Mouse (Mus musculus) limb, embryonic 10.5 days (tissue): ENCODE data around the gene Gm49673. TPM values are rescaled to one million over a fixed set of nuclear protein-coding genes. Genes with fewer than 3 reads are reported as not detected.
"Not testable (repeated sequence)": the region's sequence is repeated elsewhere in the genome, so short reads cannot be mapped to it uniquely, and the experiment has no call there.

ENCODE experiments used
- DNase-seq: peaks from one replicate; pipeline ENCODE4 v3.0.0-alpha.2; 2017; ENCODE audit warnings: low spot score
- H3K27ac ChIP-seq: fragments of 300-500 bp; sonication (generic); 2 replicates; pipeline ENCODE4 v1.5.1; 2016; ENCODE audit warnings: mild to moderate bottlenecking
- H3K27me3 ChIP-seq: fragments of 300-500 bp; sonication (generic); 2 replicates; pipeline ENCODE4 v1.6.1; 2016; ENCODE audit warnings: low read depth, mild to moderate bottlenecking; ENCODE audit not compliant: poor library complexity, severe bottlenecking
- H3K36me3 ChIP-seq: fragments of 300-500 bp; sonication (generic); 2 replicates; pipeline ENCODE4 v1.6.1; 2016; ENCODE audit warnings: mild to moderate bottlenecking, moderate library complexity
- H3K4me1 ChIP-seq: fragments of 300-500 bp; sonication (generic); 2 replicates; pipeline ENCODE4 v1.6.1; 2016
- H3K4me3 ChIP-seq: fragments of 300-500 bp; sonication (generic); 2 replicates; pipeline ENCODE4 v1.5.1; 2016; ENCODE audit warnings: mild to moderate bottlenecking, moderate library complexity
- H3K9me3 ChIP-seq: fragments of 300-500 bp; sonication (generic); replicated peaks from 2 replicates; pipeline ENCODE4 v1.6.1; 2016; ENCODE audit warnings: mild to moderate bottlenecking
- WGBS: fragments of 180-500 bp; shearing (Covaris S2); methylation state at CpG from one replicate; pipeline ENCODE4 v1.1.7; 2016; 5-methylcytosine and 5-hydroxymethylcytosine counted together
- polyA plus RNA-seq: library from polyadenylated mRNA; unstranded; fragments of >200 nt; fragmentation: Nextera tagmentation; extraction: Ambion mirVana; gene quantifications from 2 replicates; pipeline ENCODE4 v1.2.1, GENCODE M21; 2016

Gm49673 gene
- not detected in 2 replicates for polyA plus RNA-seq

GRCm38 (mm10) chr17:8147439-8148316 is at the start of gene Gm49673, which contains the start of gene Rnaset2a:
TSS of gene Gm49673 (minus strand) at chr17:8147788.
TSS of gene Rnaset2a (minus strand) at chr17:8148097.
- Histone ChIP-seq H3K4me3 (peak within 1 kb of the TSS; percentile 55), H3K27ac (peak within 1 kb of the TSS; percentile 84)
- H3K9me3 ChIP-seq, H3K27me3 ChIP-seq, H3K36me3 ChIP-seq, H3K4me1 ChIP-seq: not testable (repeated sequence)
- DNase-seq, result peak; percentile 56
- 2% methylated on average over 54 of the region's 67 CpGs for WGBS

GRCm38 (mm10) chr17:8195685-8196376 is 48.2 kb upstream of the Gm49673 start:
- Histone ChIP-seq H3K36me3 (peaks cover 61% of the 10 kb centered on the region), H3K4me1 (no peaks in the 10 kb centered on the region), H3K9me3 (no peaks in the 10 kb centered on the region), H3K27me3 (no peaks in the 10 kb centered on the region), H3K27ac (no peak overlapping the region), H3K4me3 (no peak overlapping the region)
- whole genome bisulfite sequencing, result 93% methylated on average over 8 of the region's 8 CpGs
- DNase-seq, result no peak

GRCm38 (mm10) chr17:8193678-8194077 is 46.1 kb upstream of the Gm49673 start:
- Histone ChIP-seq H3K9me3 (no peaks in the 10 kb centered on the region), H3K4me1 (no peaks in the 10 kb centered on the region), H3K27me3 (no peaks in the 10 kb centered on the region), H3K4me3 (no peak overlapping the region), H3K36me3 (peaks cover 83% of the 10 kb centered on the region), H3K27ac (no peak overlapping the region)
- DNase-seq, result no peak
- WGBS, result 95% methylated on average over 8 of the region's 8 CpGs

- Histone ChIP-seq H3K27ac (no peak overlapping the region), H3K4me1 (peaks cover 3% of the 10 kb centered on the region; the same call in 1 of the 2 replicates)
These were observed 36.6 kb upstream of the Gm49673 start for GRCm38 (mm10) chr17:8184217-8184616.

GRCm38 (mm10) chr17:8183815-8184214 is 36.2 kb upstream of the Gm49673 start:
- WGBS, result 78% methylated on average over 5 of the region's 5 CpGs
- peaks cover 93% of the 10 kb centered on the region for H3K36me3 ChIP-seq
- H3K9me3 ChIP-seq, result no peaks in the 10 kb centered on the region
- no peak overlapping the region for H3K27ac ChIP-seq
- no peak for DNase-seq
- peaks cover 3% of the 10 kb centered on the region; the same call in 1 of the 2 replicates for H3K4me1 ChIP-seq
- no peak overlapping the region for H3K4me3 ChIP-seq
- H3K27me3 ChIP-seq, result no peaks in the 10 kb centered on the region

More at GRCm38 (mm10) chr17:8184217-8184616, 36.6 kb upstream of the Gm49673 start:
- 87% methylated on average over 7 of the region's 7 CpGs for WGBS
- Histone ChIP-seq H3K4me3 (no peak overlapping the region), H3K36me3 (peaks cover 93% of the 10 kb centered on the region), H3K27me3 (no peaks in the 10 kb centered on the region), H3K9me3 (no peaks in the 10 kb centered on the region)
- DNase-seq, result no peak

GRCm38 (mm10) chr17:8177090-8177489 is 29.5 kb upstream of the Gm49673 start:
- DNase-seq, result no peak
- no peaks in the 10 kb centered on the region for H3K4me1 ChIP-seq
- H3K4me3 ChIP-seq, result no peak overlapping the region
- H3K27ac ChIP-seq, result no peak overlapping the region
- peaks cover 93% of the 10 kb centered on the region for H3K36me3 ChIP-seq
- WGBS, result 97% methylated on average over 5 of the region's 5 CpGs
- no peaks in the 10 kb centered on the region for H3K9me3 ChIP-seq
- no peaks in the 10 kb centered on the region for H3K27me3 ChIP-seq

- no peaks in the 10 kb centered on the region for H3K9me3 ChIP-seq
- H3K4me1 ChIP-seq, result no peaks in the 10 kb centered on the region
- H3K27ac ChIP-seq, result no peak overlapping the region
- no peak for DNase-seq
- no peak overlapping the region for H3K4me3 ChIP-seq
- 52% methylated on average over 4 of the region's 4 CpGs for WGBS
- peaks cover 75% of the 10 kb centered on the region for H3K36me3 ChIP-seq
- H3K27me3 ChIP-seq, result no peaks in the 10 kb centered on the region
These were observed 23.5 kb upstream of the Gm49673 start for GRCm38 (mm10) chr17:8171081-8171480.

GRCm38 (mm10) chr17:8170331-8170730 is 22.7 kb upstream of the Gm49673 start:
- Histone ChIP-seq H3K4me3 (no peak overlapping the region), H3K27ac (no peak overlapping the region), H3K4me1 (no peaks in the 10 kb centered on the region), H3K9me3 (no peaks in the 10 kb centered on the region), H3K27me3 (no peaks in the 10 kb centered on the region), H3K36me3 (peaks cover 67% of the 10 kb centered on the region)
- no peak for DNase-seq
- WGBS, result 93% methylated on average over 7 of the region's 7 CpGs

GRCm38 (mm10) chr17:8167436-8167835 is 19.8 kb upstream of the Gm49673 start:
- H3K36me3 ChIP-seq, result peaks cover 39% of the 10 kb centered on the region
- H3K27me3 ChIP-seq, H3K9me3 ChIP-seq, DNase-seq, H3K4me1 ChIP-seq, H3K4me3 ChIP-seq, H3K27ac ChIP-seq: not testable (repeated sequence)
- WGBS, result 96% methylated on average over 7 of the region's 8 CpGs

- not testable (repeated sequence) for H3K9me3 ChIP-seq, H3K4me1 ChIP-seq, H3K27me3 ChIP-seq, DNase-seq, H3K27ac ChIP-seq
- Histone ChIP-seq H3K4me3 (peak overlapping the region; percentile 55), H3K36me3 (peaks cover 29% of the 10 kb centered on the region)
- 43% methylated on average over 2 of the region's 3 CpGs for WGBS
These were observed 18.9 kb upstream of the Gm49673 start for GRCm38 (mm10) chr17:8166454-8166853.

- H3K4me1 ChIP-seq, H3K27me3 ChIP-seq, H3K9me3 ChIP-seq, H3K27ac ChIP-seq: not testable (repeated sequence)
- 2% methylated on average over 11 of the region's 11 CpGs for WGBS
- peaks cover 24% of the 10 kb centered on the region for H3K36me3 ChIP-seq
- H3K4me3 ChIP-seq, result peak overlapping the region; percentile 55
- peak; percentile 22 for DNase-seq
These were observed 18.4 kb upstream of the Gm49673 start for GRCm38 (mm10) chr17:8165977-8166376.

- Histone ChIP-seq H3K27ac (peak overlapping the region; percentile 78), H3K36me3 (peaks cover 20% of the 10 kb centered on the region), H3K4me3 (peak overlapping the region; percentile 55)
- not testable (repeated sequence) for H3K9me3 ChIP-seq, H3K27me3 ChIP-seq, H3K4me1 ChIP-seq
- DNase-seq, result peak; percentile 35
- WGBS, result under 1% methylated on average over 37 of the region's 42 CpGs
These were observed 18.0 kb upstream of the Gm49673 start for GRCm38 (mm10) chr17:8165608-8165945.
